Mouse (Mus musculus) activated CD4-positive, CD25-positive, alpha-beta regulatory T cell, adult 4 months (primary cell): ENCODE data around the gene Vmn1r193. TPM values are rescaled to one million over a fixed set of nuclear protein-coding genes. Genes with fewer than 3 reads are reported as not detected.
"Not testable (repeated sequence)": the region's sequence is repeated elsewhere in the genome, so short reads cannot be mapped to it uniquely, and the experiment has no call there.

Source experiments
- ATAC-seq: one replicate; pipeline ENCODE4 v1.8.0; 2017
- polyA plus RNA-seq, 2 experiments: library from polyadenylated mRNA; unstranded; fragments of 100-300 nt; shearing (Covaris generic); gene quantifications; one replicate each; pipeline ENCODE4 v1.2.1; 2017

Gene Vmn1r193
- polyA plus RNA-seq, result not detected

GRCm38 (mm10) chr13:22223060-22223459 lies at the start of gene Vmn1r193:
Gene Vmn1r193 (minus strand): TSS chr13:22223160.
- not testable (repeated sequence) for ATAC-seq

DNA sequence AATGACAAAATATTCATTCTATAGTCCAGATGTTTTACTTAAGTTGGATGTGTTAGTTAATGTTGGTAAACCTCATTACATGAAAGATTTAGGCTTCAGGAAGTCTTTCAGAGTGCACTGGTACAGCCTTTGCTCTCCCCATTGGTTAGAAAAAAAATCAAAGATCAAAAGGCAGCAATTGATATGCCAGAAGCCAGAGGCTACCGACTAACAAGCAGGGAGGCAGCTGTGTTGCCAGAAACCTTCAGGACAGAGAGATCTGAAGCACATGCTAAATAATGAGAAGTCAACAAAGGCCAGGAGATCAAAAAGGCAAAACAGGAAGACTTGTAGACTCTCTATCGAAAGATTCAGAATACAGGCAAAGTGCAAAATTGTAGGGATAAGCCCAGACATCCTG lies 48.8 kb upstream of the Vmn1r193 start:
- no peak for ATAC-seq

DNA sequence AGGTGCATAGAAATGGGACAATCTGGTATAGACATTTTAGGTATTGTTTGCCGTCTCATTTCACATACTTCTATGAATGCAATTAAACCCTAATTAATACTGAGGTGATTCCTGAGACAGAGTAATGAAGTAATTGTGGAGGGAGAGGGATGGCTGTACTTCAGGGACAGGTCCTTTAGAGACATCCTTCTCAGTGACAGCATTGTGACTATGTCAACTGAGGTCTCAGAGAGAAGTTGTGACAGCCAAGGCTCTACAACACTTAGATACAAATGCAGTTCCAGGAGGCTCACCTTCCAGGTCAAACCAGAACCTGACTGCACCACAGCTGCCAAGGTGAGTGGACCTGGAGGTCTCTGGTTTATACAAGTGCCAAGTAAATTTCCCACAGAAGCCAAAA lies 47.3 kb upstream of the Vmn1r193 start, which contains the start of gene Vmn1r195:
Vmn1r195 (plus strand) TSS at position 301 of the 400 bp plus-strand sequence.
- not testable (repeated sequence) for ATAC-seq

DNA sequence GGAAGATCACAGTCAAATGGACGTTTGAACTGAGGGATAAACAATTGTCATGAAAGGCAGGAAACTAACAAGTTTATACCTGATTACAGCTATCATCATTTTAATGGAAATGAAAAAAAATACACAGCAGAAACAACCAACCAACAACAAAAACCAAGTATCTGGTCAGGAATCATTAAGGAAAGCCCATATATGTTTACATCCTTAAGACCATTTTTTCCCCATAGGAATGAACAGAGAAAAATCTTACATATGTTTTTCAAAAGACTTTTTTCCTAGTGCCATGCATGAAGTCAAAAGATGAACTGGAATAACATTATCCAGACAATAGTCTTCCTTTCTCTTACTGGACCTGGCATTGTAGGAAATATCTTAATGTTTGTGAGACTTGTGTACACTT lies 21.0 kb upstream of the Vmn1r193 start, which contains the start of gene Vmn1r194:
Vmn1r194 (plus strand) TSS at position 301 of the 400 bp plus-strand sequence.
- no peak for ATAC-seq

GRCm38 (mm10) chr13:22192756-22193155 lies 30.2 kb downstream of the Vmn1r193 start:
- not testable (repeated sequence) for ATAC-seq

DNA sequence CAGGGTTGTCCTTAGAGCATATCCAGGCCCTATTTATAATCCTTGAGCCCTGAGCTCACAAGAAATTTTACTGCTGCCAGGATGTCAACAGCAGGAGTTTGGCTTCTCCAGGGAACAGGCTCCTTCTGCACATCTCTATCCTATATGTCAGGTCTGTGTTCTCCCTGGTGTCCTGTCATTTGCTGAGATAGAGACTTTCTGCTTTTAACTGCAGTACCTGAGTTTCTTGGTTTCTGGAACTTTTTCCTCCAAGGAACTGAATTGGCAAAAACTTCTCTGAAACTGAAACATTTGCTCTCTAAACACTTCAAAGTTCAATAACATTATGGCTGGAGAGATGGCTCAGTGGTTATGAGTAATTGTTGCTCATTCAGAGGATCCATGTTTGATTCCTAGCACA lies 31.9 kb downstream of the Vmn1r193 start, which contains the start of gene Vmn1r192:
Vmn1r192 (minus strand) TSS at position 101 of the 400 bp plus-strand sequence.
- ATAC-seq, result no peak

GRCm38 (mm10) chr13:22190385-22190784 lies 32.6 kb downstream of the Vmn1r193 start:
- ATAC-seq, result no peak

GRCm38 (mm10) chr13:22189313-22189712 lies 33.6 kb downstream of the Vmn1r193 start:
- no peak for ATAC-seq

DNA sequence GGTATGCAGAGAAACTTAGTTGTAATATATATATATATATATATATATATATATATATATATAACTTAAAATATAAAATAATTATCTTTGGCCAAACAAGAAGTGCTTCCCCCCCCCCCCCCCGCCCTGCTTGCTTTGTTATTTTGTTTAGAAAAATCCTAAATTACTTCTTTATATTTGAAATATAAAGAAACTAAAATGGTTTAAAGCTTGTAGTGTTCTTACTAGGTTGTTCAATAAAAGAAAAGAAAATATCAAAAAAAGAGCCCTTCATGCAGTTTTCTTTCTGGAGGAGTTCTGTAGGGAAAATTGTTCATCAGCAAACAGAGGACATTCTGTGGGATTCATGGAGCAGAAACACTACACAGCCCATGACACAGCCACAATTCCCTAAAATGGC lies 39.1 kb downstream of the Vmn1r193 start, which contains the start of gene Vmn1r191:
Vmn1r191 (minus strand) TSS at position 101 of the 400 bp plus-strand sequence.
- ATAC-seq, result no peak

- no peak for ATAC-seq
Measured at GRCm38 (mm10) chr13:22168416-22168815, 54.5 kb downstream of the Vmn1r193 start.

Other genes with a start within 250 kb of the Vmn1r193 start
- gene Pom121l2, start 242.0 kb downstream of the Vmn1r193 start, polyA plus RNA-seq, result not detected
- under 1 TPM; 0.19 to 0.48 TPM for gene Prss16, start 213.4 kb downstream of the Vmn1r193 start, polyA plus RNA-seq
- gene Hist1h2ah, start 187.6 kb downstream of the Vmn1r193 start, polyA plus RNA-seq, result 100 to 1,000 TPM in 1 of 2 experiments, not detected in 1; 174 TPM
- 1 to 10 TPM; 2.6 to 4.2 TPM for gene Hist1h2bk, start 187.3 kb downstream of the Vmn1r193 start, polyA plus RNA-seq
- gene Hist1h4i, start 181.8 kb downstream of the Vmn1r193 start, polyA plus RNA-seq, result 10 to 100 TPM in 1 of 2 experiments, 1 to 10 TPM in 1; 5.9 to 14.6 TPM
- not detected for gene Hist1h2ag, start 180.2 kb downstream of the Vmn1r193 start, polyA plus RNA-seq
- 10 to 100 TPM in 1 of 2 experiments, 1 to 10 TPM in 1; 4.4 to 13.9 TPM for gene Hist1h2bj, start 179.9 kb downstream of the Vmn1r193 start, polyA plus RNA-seq
- not detected for gene Vmn1r188, start 138.7 kb downstream of the Vmn1r193 start, polyA plus RNA-seq
- gene Vmn1r189, start 117.3 kb downstream of the Vmn1r193 start, polyA plus RNA-seq, result not detected
- gene Vmn1r191, start 39.2 kb downstream of the Vmn1r193 start, polyA plus RNA-seq, result not detected
- gene Vmn1r192, start 32.0 kb downstream of the Vmn1r193 start, polyA plus RNA-seq, result not detected
- not detected for gene Vmn1r194, start 21.1 kb upstream of the Vmn1r193 start, polyA plus RNA-seq
- not detected for gene Vmn1r195, start 47.4 kb upstream of the Vmn1r193 start, polyA plus RNA-seq
- gene Vmn1r196, start 66.8 kb upstream of the Vmn1r193 start, polyA plus RNA-seq, result not detected
- under 1 TPM in 1 of 2 experiments, not detected in 1; 0.08 TPM for gene Vmn1r197, start 101.4 kb upstream of the Vmn1r193 start, polyA plus RNA-seq
- under 1 TPM in 1 of 2 experiments, not detected in 1; 0.07 TPM for gene Vmn1r198, start 127.2 kb upstream of the Vmn1r193 start, polyA plus RNA-seq
- gene Vmn1r199, start 156.7 kb upstream of the Vmn1r193 start, polyA plus RNA-seq, result not detected
- not detected for gene Vmn1r200, start 167.2 kb upstream of the Vmn1r193 start, polyA plus RNA-seq
- gene Vmn1r201, start 248.8 kb upstream of the Vmn1r193 start, polyA plus RNA-seq, result not detected